Mouse (Mus musculus): ENCODE measurements around the gene Barhl2.

DNA sequence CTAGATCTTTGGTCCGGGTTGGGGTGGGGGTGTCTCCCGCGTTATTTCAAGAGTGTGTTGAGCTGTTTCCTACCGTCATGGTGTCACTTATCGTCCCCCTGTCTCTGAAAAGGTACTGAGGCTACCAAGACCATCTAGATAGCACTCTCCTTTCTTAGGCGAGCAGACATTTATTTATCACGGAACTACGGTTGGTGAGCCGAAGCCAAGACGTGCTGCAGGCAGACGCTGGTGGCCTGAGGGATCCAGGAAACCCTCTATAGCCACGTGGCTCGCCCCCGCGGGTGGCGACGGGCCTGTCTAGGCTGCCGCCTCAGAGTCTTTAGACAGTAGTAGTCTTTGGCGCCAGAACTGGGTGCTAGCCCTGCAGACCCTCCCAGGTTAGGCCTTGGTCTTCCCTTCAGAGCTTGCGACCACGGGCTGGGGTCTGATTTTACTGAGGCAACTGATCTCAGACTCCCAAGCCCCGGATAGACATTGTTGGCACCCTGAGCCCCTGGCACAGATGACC lies 2.1 kb upstream of the Barhl2 start:
- TF ChIP-seq CTCF (IDR thresholded peaks at IDR 0.05; ENCODE audit: low read depth) (no peak), EP300 (IDR thresholded peaks at IDR 0.05; ENCODE audit: low read depth) (no peak)
